Mouse (Mus musculus): ENCODE measurements around the gene Lefty2.

GRCm38 (mm10) chr1:180902915-180903314, 10.0 kb downstream of the Lefty2 start:
- TF ChIP-seq POLR2A (IDR thresholded peaks at IDR 0.05; ENCODE audit: insufficient read depth, low read length): no peak
- peak; percentile 69; the same call in 1 of the 2 replicates for TF ChIP-seq EP300 (IDR thresholded peaks at IDR 0.05; ENCODE audit: insufficient read depth, low read depth, low read length)
- no peak for TF ChIP-seq CTCF (IDR thresholded peaks at IDR 0.05; ENCODE audit: low read depth, low read length)

Data from ES-Bruce4 (cell line).